Mouse (Mus musculus): ENCODE data around the gene Mbnl2. TPM values are rescaled to one million over a fixed set of nuclear protein-coding genes. Genes with fewer than 3 reads are reported as not detected.

Mbnl2 gene
- polyA plus RNA-seq, 1 experiment = 61.8 TPM

DNA sequence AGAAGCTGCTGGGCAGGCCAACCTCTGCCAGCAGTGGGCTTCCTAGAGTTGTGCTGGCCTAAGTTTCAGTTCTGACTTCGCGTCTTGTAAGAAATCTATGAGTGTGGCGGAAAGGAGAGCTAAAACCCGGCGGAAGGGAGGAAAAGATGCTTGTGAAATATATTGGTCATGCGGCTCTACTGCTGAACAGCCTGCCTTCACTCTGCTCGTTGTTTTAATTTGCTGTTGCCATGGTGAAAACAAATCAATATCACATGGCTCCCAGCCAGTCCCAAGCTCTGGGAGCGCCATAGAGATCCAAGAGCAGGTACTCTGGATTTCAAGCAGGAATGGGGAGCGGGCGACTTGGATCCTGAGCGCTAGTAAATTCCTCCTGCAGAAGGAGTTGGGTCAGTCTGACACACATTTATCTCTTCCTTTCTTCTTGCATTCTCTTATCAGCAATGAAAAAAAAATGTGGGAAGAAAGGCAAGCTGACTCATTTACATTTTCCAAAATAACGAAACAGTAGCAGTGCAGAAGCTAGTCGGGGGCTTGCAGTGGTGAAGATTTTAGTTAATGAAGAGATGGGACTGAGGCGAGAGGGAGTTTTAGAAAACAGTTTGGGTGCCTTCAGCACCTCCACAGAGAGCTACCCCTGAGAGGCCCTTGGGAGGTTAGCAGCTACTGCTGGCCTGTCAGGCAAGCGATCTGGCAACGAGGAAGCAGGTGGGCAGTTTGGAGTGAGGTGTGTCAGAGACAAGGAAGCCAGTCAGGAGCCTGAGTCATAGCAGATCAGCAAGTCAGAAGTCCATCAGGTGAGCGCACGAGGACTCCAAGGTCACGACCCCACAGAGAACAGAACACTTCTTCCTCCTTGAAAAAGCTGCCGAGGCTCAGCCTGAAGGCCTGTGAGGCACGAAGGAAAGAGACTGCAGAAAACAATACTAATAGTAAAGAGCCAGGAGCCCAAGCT, 3.1 kb downstream of the Mbnl2 start:
- Histone ChIP-seq H3K36me3 (ENCODE audit: control insufficient read depth, insufficient read depth, low read length, poor library complexity, severe bottlenecking) (no peaks in the 10 kb centered on the region), H3K27me3 (ENCODE audit: control insufficient read depth, insufficient read depth, low read length, poor library complexity, severe bottlenecking) (no peaks in the 10 kb centered on the region), H3K9me3 (replicated peaks; ENCODE audit: control insufficient read depth, insufficient read depth, low read length, poor library complexity, severe bottlenecking) (no peaks in the 10 kb centered on the region), H3K4me3 (ENCODE audit: low read depth, low read length) (peak overlapping the region; percentile 42), H3K9ac (ENCODE audit: low read depth, poor library complexity, severe bottlenecking) (peak overlapping the region; percentile 62), H3K4me1 (ENCODE audit: control insufficient read depth, insufficient read depth, low read length) (peaks cover 7% of the 10 kb centered on the region), H3K27ac (ENCODE audit: insufficient read depth, low read length) (peak overlapping the region; percentile 79)
- TF ChIP-seq POLR2A (IDR thresholded peaks at IDR 0.05; ENCODE audit: insufficient read depth, low read length) (no peak), EP300 (IDR thresholded peaks at IDR 0.05; ENCODE audit: insufficient read depth, low read depth, low read length) (peak; percentile 97)

DNA sequence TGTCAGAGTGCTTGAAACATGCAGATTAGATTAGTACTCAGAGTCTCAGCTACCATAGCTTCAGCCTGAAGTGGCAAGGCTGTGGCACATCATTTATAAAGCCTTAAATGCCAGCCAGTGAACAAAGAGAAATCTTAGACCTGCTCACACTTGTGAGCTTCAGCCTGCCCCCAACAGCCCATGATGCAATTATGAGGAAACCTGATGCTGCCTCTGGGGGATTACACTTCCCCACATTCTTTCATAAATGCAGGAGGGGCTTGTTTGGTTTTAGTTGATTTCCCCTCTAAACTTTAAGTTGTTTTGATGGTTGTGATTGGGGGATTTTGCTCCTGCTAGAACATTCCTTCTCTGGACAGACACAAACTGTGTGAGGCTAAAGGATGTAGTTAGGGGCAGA, 4.7 kb downstream of the Mbnl2 start:
- H3K36me3 ChIP-seq (ENCODE audit: control insufficient read depth, insufficient read depth, low read length, poor library complexity, severe bottlenecking) = no peaks in the 10 kb centered on the region
- no peaks in the 10 kb centered on the region for H3K27me3 ChIP-seq (ENCODE audit: control insufficient read depth, insufficient read depth, low read length, poor library complexity, severe bottlenecking)
- TF ChIP-seq POLR2A (IDR thresholded peaks at IDR 0.05; ENCODE audit: insufficient read depth, low read length) = no peak
- TF ChIP-seq EP300 (IDR thresholded peaks at IDR 0.05; ENCODE audit: insufficient read depth, low read depth, low read length) = no peak
- TF ChIP-seq CTCF (IDR thresholded peaks at IDR 0.05; ENCODE audit: low read depth, low read length) = no peak
- no peaks in the 10 kb centered on the region for H3K9me3 ChIP-seq (replicated peaks; ENCODE audit: control insufficient read depth, insufficient read depth, low read length, poor library complexity, severe bottlenecking)
- no peak overlapping the region for H3K4me3 ChIP-seq (ENCODE audit: low read depth, low read length)
- H3K4me1 ChIP-seq (ENCODE audit: control insufficient read depth, insufficient read depth, low read length) = peaks cover 9% of the 10 kb centered on the region
- H3K9ac ChIP-seq (ENCODE audit: low read depth, poor library complexity, severe bottlenecking) = no peak overlapping the region
- no peak overlapping the region for H3K27ac ChIP-seq (ENCODE audit: insufficient read depth, low read length)

DNA sequence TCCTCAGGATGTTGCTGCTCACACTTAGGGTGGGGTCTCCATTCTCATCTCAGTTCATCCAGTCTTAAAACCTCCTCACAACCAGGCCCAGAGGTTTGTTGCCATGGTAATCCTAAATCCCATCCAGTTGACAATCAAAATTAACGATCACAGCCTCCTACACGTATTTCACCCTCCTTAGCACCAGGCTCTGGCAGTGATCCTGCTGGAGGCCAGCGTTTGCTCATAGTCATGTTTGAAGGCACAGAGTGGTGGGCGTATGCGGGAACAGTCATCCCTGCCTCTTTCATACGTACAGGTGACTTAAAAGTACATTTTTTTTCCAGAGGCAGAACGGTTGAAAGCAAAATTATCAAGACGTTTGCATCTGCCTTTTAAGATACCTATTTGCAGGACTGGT, 8.3 kb downstream of the Mbnl2 start:
- H3K36me3 ChIP-seq (ENCODE audit: control insufficient read depth, insufficient read depth, low read length, poor library complexity, severe bottlenecking) = no peaks in the 10 kb centered on the region
- H3K4me1 ChIP-seq (ENCODE audit: control insufficient read depth, insufficient read depth, low read length) = peaks cover 20% of the 10 kb centered on the region
- no peak overlapping the region for H3K27ac ChIP-seq (ENCODE audit: insufficient read depth, low read length)
- TF ChIP-seq CTCF (IDR thresholded peaks at IDR 0.05; ENCODE audit: low read depth, low read length) = no peak
- no peak for TF ChIP-seq EP300 (IDR thresholded peaks at IDR 0.05; ENCODE audit: insufficient read depth, low read depth, low read length)
- no peak for TF ChIP-seq POLR2A (IDR thresholded peaks at IDR 0.05; ENCODE audit: insufficient read depth, low read length)
- no peaks in the 10 kb centered on the region for H3K27me3 ChIP-seq (ENCODE audit: control insufficient read depth, insufficient read depth, low read length, poor library complexity, severe bottlenecking)
- no peak overlapping the region for H3K9ac ChIP-seq (ENCODE audit: low read depth, poor library complexity, severe bottlenecking)
- H3K4me3 ChIP-seq (ENCODE audit: low read depth, low read length) = no peak overlapping the region
- H3K9me3 ChIP-seq (replicated peaks; ENCODE audit: control insufficient read depth, insufficient read depth, low read length, poor library complexity, severe bottlenecking) = no peaks in the 10 kb centered on the region

DNA sequence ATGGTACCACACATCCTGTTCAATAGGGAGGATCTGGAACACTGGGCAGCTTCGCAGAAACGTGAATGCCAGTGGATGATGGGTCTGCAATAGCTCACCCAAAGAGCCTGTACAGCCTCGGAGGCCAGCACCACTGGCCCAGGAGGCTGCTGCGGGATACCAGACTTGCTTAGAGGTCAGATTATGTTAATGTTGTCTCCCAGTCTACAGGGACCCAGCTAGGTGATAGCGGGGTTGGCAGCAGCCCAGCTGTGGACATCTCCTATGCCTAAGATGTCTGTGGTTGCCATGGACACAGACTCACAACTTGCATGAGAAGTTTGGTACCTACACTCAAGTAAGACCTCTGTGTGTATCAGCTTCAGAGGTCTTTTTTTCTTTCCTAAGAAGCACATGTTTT, 9.0 kb downstream of the Mbnl2 start:
- Histone ChIP-seq H3K36me3 (ENCODE audit: control insufficient read depth, insufficient read depth, low read length, poor library complexity, severe bottlenecking) (no peaks in the 10 kb centered on the region), H3K9me3 (replicated peaks; ENCODE audit: control insufficient read depth, insufficient read depth, low read length, poor library complexity, severe bottlenecking) (no peaks in the 10 kb centered on the region), H3K27ac (ENCODE audit: insufficient read depth, low read length) (no peak overlapping the region), H3K27me3 (ENCODE audit: control insufficient read depth, insufficient read depth, low read length, poor library complexity, severe bottlenecking) (no peaks in the 10 kb centered on the region), H3K4me1 (ENCODE audit: control insufficient read depth, insufficient read depth, low read length) (peaks cover 18% of the 10 kb centered on the region), H3K4me3 (ENCODE audit: low read depth, low read length) (no peak overlapping the region), H3K9ac (ENCODE audit: low read depth, poor library complexity, severe bottlenecking) (no peak overlapping the region)
- no peak for TF ChIP-seq CTCF (IDR thresholded peaks at IDR 0.05; ENCODE audit: low read depth, low read length)
- TF ChIP-seq EP300 (IDR thresholded peaks at IDR 0.05; ENCODE audit: insufficient read depth, low read depth, low read length) = no peak
- no peak for TF ChIP-seq POLR2A (IDR thresholded peaks at IDR 0.05; ENCODE audit: insufficient read depth, low read length)

DNA sequence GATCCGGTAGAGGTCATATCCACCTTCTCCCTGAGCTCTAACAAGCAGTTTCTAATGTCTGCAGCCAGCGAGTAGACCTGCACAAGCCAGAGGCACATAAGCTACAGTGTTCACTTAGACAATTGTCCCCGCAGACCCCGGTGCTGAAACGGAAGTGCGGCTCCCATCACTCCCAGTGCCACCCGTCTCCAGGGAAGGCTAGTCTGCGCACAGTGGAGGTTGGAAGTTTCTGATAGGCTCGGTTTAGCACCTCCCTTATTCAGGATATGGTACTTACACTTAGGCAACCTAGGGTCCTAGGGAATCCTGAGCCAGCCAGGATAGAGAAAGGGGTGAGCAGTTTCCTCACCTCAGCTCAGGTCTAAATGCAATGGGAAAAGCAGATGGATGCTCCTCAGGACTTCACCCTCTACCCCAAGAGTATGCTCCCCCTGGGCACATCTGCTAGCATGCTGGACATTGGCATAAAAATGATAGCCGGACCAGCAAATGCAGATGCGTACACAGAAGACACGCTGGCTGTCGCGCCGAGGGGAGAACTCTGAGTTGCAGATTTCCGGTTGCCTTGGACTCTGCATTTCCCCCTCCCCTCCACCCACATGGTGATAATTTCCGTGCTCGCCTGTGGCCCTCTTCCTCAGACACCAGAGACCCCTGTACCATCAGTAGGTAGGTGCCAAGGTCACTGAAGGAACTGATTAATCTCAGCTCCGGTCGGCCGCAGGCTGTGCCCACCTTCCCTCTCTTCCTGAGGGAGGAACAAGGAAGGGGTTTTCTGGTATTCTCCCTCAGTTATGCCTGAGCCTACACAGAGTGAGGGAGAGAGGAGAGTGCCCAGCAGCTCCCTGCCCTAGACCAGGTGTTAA, 11.9 kb downstream of the Mbnl2 start:
- Histone ChIP-seq H3K4me1 (ENCODE audit: control insufficient read depth, insufficient read depth, low read length) (peaks cover 19% of the 10 kb centered on the region), H3K27me3 (ENCODE audit: control insufficient read depth, insufficient read depth, low read length, poor library complexity, severe bottlenecking) (no peaks in the 10 kb centered on the region), H3K4me3 (ENCODE audit: low read depth, low read length) (peak overlapping the region; percentile 51), H3K9me3 (replicated peaks; ENCODE audit: control insufficient read depth, insufficient read depth, low read length, poor library complexity, severe bottlenecking) (no peaks in the 10 kb centered on the region), H3K9ac (ENCODE audit: low read depth, poor library complexity, severe bottlenecking) (peak overlapping the region; percentile 56), H3K27ac (ENCODE audit: insufficient read depth, low read length) (peak overlapping the region; percentile 71), H3K36me3 (ENCODE audit: control insufficient read depth, insufficient read depth, low read length, poor library complexity, severe bottlenecking) (no peaks in the 10 kb centered on the region)
- TF ChIP-seq POLR2A (IDR thresholded peaks at IDR 0.05; ENCODE audit: insufficient read depth, low read length) = no peak
- TF ChIP-seq EP300 (IDR thresholded peaks at IDR 0.05; ENCODE audit: insufficient read depth, low read depth, low read length) = no peak
- TF ChIP-seq CTCF (IDR thresholded peaks at IDR 0.05; ENCODE audit: low read depth, low read length) = no peak

All from ES-Bruce4 (cell line).